Mouse (Mus musculus): ENCODE measurements around the gene Igfbp4. TPM values are rescaled to one million over a fixed set of nuclear protein-coding genes. Genes with fewer than 3 reads are reported as not detected.

Igfbp4 gene
- total RNA-seq (2023), result 10 to 100 TPM; 46.1 to 52.4 TPM

GRCm38 (mm10) chr11:99041051-99041729 lies at the start of gene Igfbp4:
Gene Igfbp4, plus strand, starts transcription at chr11:99041244.

DNA sequence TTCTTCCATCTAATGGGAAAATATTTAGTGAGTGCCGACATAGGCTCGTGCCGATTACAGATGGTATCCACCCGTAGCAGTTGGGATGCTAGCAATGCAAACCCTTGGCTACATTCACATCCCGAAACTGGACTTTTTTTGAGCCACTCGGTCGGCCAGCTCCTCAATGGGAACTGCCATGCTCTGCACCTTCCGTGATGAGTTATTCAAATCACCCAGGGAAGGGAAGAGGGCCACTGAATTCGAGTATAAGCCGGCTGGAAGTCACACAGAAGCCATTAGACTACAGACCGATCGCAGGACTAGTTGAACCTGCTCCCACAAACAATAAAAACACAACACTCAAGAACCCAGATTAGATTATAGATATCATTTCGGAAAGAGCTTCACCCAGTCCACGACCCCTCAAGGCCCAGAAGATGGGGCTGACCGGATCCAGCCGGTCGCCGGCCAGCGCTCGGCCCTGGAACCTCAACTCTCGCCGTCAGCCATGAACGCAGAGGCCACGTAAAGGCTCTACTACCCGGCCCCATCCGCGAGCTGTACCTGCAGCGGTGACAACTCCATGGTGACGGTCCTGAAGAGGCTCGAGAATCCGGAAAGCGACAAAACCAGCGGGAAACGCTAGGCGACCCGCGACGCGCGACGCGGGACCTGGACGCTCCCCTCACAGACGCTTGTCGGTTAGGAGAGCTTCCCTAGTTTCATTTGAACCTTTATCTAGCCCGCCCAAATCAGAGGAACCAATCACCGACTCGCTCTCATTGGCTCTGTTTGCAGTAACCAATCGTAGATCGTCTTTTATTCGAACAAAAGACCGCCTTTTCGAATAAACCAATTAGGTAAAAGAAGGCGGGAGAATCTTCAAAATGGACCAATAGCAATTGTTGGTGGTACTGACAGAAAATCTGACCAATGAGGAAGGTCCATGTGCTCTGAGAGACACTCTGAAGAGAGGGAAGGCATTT lies 17.3 kb upstream of the Igfbp4 start, which contains the start of gene Top2a:
Top2a (minus strand) TSS at position 690 of the 968 bp plus-strand sequence.

GRCm38 (mm10) chr11:99089077-99089601 lies 48.1 kb downstream of the Igfbp4 start, which contains the start of gene Tns4:
Gene Tns4, minus strand, starts transcription at chr11:99089306.

Other genes with a start within 250 kb of the Igfbp4 start
- 100 to 1,000 TPM; 193 to 195 TPM for gene Msl1, start 245.7 kb upstream of the Igfbp4 start, total RNA-seq (2023)
- gene Casc3, start 236.3 kb upstream of the Igfbp4 start, total RNA-seq (2023), result 10 to 100 TPM; 50.6 to 51.9 TPM
- gene Rapgefl1, start 204.5 kb upstream of the Igfbp4 start, total RNA-seq (2023), result under 1 TPM; 0.11 to 0.53 TPM
- gene Wipf2, start 177.6 kb upstream of the Igfbp4 start, total RNA-seq (2023), result 10 to 100 TPM; 26.3 to 31.6 TPM
- gene Cdc6, start 133.4 kb upstream of the Igfbp4 start, total RNA-seq (2023), result 10 to 100 TPM; 26.4 to 33.3 TPM
- 100 to 1,000 TPM; 105 to 125 TPM for gene Rara, start 113.4 kb upstream of the Igfbp4 start, total RNA-seq (2023)
- not detected for gene Gjd3, start 58.2 kb upstream of the Igfbp4 start, total RNA-seq (2023)
- gene Top2a, start 17.1 kb upstream of the Igfbp4 start, total RNA-seq (2023), result 100 to 1,000 TPM; 283 to 298 TPM
- gene Tns4, start 48.1 kb downstream of the Igfbp4 start, total RNA-seq (2023), result 1 to 10 TPM; 3.1 to 5.6 TPM
- gene Ccr7, start 113.8 kb downstream of the Igfbp4 start, total RNA-seq (2023), result under 1 TPM; 0.57 to 0.79 TPM
- 10 to 100 TPM; 51.2 to 64.4 TPM for gene Smarce1, start 189.8 kb downstream of the Igfbp4 start, total RNA-seq (2023)
- gene Krt222, start 202.8 kb downstream of the Igfbp4 start, total RNA-seq (2023), result not detected
- not detected for gene Krt24, start 244.0 kb downstream of the Igfbp4 start, total RNA-seq (2023)